Mouse (Mus musculus): ENCODE measurements around the gene Ube2l3.
"Not testable (repeated sequence)": the region's sequence is repeated elsewhere in the genome, so short reads cannot be mapped to it uniquely, and the experiment has no call there.

Ube2l3 gene
- long read RNA-seq, experiment 1, transcript Ube2l3-201 (4 exons, 2,609 nt): major isoform, 81 of 106 reads
- long read RNA-seq, experiment 1, partial matches to known transcripts: 3 of 106 reads
- long read RNA-seq, experiment 1, other reads (novel, unspliced or antisense): 20 of 106 reads
- long read RNA-seq, experiment 2, transcript Ube2l3-201 (4 exons, 2,609 nt): major isoform, 100 of 116 reads
- long read RNA-seq, experiment 2, partial matches to known transcripts: 4 of 116 reads
- long read RNA-seq, experiment 2, other reads (novel, unspliced or antisense): 11 of 116 reads

- intact Hi-C loops (cut with DNase I): no loop called here
Observed at GRCm38 (mm10) chr16:17202549-17202948, at the start of gene Ube2l3. Ube2l3 (minus strand) TSS chr16:17202649.

DNA sequence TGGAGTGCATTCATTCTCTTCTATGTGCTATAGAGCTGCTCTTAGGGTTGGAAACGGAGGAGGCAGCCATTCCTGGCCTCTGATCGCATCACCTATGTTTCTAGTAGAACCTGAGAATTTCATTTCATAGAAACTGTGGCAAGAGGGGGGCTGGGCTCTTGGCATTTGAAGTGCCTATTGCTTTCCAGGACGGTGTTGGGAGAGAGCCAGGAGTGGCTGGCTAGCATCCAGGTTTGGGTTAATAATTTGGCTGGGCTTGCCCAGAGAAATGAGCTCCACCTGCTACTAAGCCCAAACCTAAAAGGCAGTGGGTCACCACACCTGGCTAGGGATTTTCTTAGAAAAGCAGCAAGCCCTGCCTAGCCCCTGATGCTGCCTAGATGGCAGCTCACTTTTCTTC is 49.1 kb upstream of the Ube2l3 start:
- intact Hi-C loops (cut with DNase I): no loop called here

DNA sequence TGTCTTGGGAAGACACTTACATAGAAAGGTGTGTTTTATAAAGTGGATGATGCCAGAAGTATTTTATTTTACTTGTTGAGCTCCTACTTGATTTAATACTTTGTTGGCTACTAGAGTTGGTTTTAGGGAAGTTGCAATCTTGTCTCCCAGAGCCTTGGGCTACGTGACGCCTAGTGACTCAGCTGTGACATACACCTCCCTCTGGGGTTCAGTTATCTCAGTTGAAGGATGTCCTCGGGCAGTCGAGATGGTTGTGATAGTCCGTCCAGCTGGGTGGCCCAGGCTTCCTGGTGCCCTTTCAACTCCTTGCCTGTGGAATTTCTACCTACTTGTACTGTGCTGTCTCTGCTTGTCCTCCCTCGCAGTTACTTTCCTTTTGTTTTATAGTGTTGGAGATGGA is 46.7 kb upstream of the Ube2l3 start:
- intact Hi-C loops (cut with DNase I): no loop called here

- intact Hi-C loops (cut with DNase I): no loop called here
Observed at GRCm38 (mm10) chr16:17247727-17248126, 45.3 kb upstream of the Ube2l3 start.

DNA sequence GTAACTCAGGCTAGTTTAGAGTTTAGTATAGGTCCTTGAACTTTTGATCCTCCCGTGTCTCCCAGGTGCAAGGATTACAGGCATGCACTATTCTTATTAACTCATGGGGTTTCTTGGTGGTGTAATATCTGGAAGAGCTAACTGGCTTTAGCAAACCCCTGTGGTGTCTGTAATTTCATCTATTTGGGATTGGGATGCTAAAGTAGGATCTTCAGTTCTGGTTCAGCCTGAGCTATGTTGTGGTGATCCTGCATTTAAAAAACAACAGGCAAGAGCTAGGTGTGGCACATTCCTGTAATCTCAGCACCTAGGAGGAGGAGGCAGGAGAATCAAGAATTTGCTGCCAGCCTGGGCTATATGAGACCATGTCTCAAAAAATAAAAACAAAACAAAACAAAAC is 42.5 kb upstream of the Ube2l3 start:
- intact Hi-C loops (cut with DNase I): no loop called here

GRCm38 (mm10) chr16:17243731-17244130 is 41.3 kb upstream of the Ube2l3 start:
- intact Hi-C loops (cut with DNase I): no loop called here

- intact Hi-C loops (cut with DNase I): no loop called here
Observed at GRCm38 (mm10) chr16:17239409-17239808, 37.0 kb upstream of the Ube2l3 start.

- intact Hi-C loops (cut with DNase I): no loop called here
Observed at GRCm38 (mm10) chr16:17237634-17238033, 35.2 kb upstream of the Ube2l3 start.

DNA sequence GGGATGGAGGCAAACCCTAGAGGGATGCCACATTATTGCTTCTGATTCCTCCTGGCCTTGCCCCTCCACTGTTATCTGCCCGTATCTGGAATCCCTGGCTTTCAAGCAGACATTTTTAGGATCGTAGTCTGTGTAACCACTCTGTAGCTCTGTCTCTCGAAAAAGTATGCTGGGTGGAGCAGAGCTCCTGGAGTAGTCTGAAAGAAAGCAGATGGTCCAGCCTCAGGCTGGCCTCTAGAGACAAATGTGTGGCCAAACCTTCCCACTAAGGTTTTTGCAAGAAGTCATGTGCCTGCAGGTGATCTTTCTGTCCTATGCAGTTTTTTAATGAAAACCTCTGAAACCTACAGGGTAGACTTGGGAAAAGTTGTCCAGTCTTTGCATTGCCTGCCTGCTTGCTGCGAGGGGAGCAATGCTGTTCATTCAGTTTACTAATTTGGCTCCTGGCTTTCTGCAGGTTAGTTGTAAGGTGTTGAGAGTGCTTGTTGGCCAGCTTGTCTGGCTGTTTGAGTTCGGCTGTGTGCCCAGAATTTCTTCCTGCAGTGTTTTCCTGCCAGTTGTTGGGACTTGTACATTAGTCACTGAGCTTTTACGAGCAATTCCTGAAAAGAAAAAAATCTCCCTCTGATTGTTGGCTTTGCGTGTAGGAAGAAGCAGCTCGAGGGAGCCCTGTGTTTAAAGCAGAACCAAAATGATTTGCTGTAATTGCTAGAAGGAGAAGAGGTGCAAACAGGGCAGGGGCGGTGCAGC is 32.6 kb upstream of the Ube2l3 start:
- intact Hi-C loops (cut with DNase I): no loop called here

GRCm38 (mm10) chr16:17234499-17234895 is 32.0 kb upstream of the Ube2l3 start:
- intact Hi-C loops (cut with DNase I): no loop called here

GRCm38 (mm10) chr16:17233702-17234498 is 31.5 kb upstream of the Ube2l3 start:
- intact Hi-C loops (cut with DNase I): no loop called here

DNA sequence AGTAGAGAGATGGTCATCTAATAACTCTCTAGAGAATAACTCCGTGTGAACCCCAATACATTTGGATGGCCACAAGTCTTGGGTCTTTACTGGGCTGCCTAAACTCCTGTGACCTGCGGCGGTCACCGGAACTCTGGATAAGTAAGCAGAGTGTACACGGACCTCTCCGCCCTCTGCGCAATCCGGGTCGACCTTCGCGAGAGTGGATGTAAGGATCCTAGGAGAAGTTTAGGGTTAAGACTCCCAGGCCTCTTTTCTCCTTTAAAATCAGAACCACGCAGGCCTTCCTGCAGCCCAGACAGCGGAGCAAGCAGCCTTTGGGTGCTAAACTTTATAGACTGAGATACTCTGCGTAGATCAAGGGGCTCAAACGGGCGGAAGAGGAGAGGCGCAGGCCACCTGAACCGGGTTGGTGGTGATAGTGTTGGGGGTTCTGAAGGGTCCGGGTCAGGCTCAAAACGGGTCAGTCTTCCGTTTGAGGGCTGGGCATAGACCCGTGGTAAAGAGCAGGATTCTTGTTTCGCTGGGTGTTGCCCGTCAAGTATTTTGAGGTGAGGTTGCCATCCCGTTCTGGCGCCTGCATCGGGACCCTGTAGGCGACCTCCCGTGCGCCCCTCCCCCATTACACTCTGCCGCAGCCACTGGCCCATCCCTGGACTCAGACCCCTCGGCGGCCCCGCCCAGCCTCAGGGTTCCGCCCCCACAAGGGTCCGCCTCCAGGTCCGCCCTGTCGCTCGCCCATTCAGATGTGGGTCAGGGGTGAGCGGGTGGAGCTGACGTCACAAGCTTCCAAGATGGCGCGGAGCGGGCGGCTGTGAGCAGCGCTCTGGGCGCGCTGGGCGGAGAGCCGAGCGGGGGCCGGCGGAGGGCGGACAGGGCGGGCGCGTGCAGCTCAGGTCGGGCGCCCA is 30.6 kb upstream of the Ube2l3 start, which contains the start of gene Hic2:
Gene Hic2 (plus strand): TSS at position 779 of the 908 bp plus-strand sequence.
- intact Hi-C loops (cut with DNase I): no loop called here

- intact Hi-C loops (cut with DNase I): not testable (repeated sequence)
Observed at GRCm38 (mm10) chr16:17231523-17231922, 29.1 kb upstream of the Ube2l3 start.

DNA sequence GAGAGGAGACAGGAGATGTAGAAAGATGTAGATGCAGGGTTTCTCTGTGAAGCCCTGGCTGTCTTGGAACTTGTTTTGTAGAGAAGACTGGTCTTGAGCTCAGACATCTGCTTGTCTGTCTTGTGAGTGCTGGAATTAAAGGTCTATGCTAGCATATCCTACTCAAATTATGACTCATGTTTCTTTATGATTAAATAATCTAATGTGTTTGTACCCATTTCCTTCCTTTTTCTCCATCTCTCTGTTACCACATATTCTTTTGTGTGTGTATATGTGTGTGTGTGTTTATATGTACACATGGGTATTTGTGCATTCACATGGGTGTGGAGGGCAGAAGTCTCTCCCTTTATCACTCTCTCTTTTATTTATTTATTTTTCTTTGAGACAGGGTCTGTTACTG is 24.0 kb upstream of the Ube2l3 start:
- intact Hi-C loops (cut with DNase I): no loop called here

- intact Hi-C loops (cut with DNase I): no loop called here
Observed at GRCm38 (mm10) chr16:17225584-17225983, 23.1 kb upstream of the Ube2l3 start.

GRCm38 (mm10) chr16:17222197-17222596 is 19.7 kb upstream of the Ube2l3 start:
- intact Hi-C loops (cut with DNase I): no loop called here

DNA sequence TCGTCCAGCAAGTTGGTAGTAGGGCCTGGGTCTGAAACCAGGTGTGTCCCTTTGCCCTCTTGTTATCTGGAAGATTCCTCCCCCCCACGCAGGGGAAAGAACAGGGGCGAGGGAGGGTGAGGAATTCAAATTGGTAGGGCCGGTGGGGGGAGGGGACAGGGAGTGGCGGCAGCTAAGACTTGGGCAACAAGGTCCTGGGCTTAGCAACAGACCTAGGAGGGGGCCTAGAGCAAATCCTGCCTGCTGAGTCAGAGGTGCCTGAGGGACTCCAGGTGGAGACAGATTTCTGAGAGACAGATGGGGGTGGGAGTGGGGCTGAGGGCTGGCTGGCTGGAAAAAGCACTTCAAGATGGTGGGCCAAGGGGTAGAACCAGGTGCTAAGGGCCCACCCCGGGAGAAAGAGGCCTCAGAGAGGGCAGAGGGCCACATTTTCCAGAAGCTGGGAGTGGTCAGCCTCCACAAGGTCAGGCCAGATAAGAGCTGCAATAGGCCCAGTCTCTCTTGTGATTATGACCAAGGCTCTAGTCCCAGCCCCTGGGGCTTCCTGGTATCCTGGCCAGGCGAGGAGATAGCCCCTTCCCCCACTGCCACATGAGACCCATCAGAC is 17.8 kb upstream of the Ube2l3 start:
- intact Hi-C loops (cut with DNase I): no loop called here

DNA sequence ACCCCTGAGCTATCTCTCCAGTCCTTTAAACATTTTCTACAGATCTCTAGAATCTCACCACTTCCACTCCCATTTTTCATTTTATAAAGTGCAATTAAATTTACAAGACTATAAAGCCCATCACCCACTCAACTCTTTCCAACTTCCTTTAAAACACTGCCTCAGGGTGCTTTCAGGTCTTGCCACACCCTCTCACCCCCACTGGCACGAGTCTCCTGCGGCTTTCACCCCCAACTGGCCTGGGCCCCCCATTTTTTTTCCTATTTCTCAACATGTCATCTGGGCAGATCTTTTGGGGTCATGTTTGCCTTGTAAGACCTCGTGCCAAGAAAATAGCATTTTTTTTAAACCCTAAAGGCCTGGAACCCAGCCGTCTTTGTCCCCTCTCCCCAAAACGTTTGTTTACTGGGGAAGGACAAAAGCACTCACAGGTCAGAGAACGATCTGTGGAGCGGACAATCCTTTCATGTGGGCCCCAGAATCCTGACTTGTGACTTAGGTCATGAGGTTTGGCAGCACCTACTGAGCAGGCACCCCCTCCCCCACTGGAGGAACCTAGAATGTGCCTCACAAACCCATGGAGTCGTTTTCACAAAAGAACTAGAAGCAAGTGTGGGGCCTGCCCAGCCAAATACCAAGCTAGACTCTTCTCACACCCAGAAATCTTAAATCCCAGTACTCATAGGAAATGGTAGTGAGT is 14.6 kb upstream of the Ube2l3 start:
- intact Hi-C loops (cut with DNase I): no loop called here

DNA sequence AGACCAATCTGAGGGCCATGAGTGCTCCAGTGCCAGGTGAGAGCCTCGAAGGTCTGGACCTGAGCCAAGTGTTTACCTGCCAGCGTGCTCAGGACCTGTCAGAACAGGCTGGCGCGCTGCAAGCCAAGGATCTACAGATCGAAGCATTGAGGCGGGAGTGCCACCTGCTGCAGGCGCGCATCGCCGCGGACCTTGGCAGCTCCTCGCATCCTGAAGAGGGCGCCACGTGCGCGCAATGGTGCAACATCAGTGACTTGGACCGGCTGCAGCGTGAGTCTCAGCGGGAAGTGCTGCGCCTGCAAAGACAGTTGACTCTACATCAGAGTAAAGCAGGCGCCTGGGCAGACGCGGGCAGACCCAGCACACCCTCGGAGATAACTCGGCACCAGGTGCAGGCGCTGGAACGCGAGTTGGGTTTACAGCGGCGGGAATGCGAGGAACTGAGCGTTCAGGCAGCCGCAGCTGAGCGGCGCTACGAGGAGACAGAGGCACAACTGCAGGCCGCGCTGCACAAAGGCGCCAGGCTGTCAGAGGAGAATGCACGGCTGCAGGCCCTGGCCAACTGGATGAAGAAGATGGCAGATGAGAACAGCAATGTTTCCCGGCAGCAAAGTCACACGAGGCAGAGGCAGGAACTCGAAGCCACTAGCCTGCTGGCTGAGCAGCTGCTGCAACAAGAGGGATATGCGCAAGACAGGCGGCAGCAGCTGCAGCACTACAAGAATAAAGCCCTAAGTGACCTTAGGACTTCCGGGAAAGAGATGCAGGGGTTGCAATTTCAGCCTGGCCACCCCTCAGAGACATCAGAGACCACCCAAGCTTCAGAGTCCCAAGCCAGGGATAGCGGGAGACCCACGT is 7.8 kb upstream of the Ube2l3 start:
- intact Hi-C loops (cut with DNase I): loop anchor here (2.0 to 5.0 kb wide), 3 partner anchors 63 to 83 kb away; partner anchors contain the start of gene Ccdc116

Data from adrenal gland (tissue).